Mouse (Mus musculus) midbrain, embryonic 10.5 days (tissue): ENCODE measurements around the gene Epb41l2. TPM values are rescaled to one million over a fixed set of nuclear protein-coding genes. Genes with fewer than 3 reads are reported as not detected.

Experiments
- DNase-seq: peaks from one replicate; pipeline ENCODE4 v3.0.0-alpha.2; 2017; ENCODE audit warnings: low spot score
- H3K27ac ChIP-seq: fragments of 300-500 bp; sonication (generic); replicated peaks from 2 replicates; pipeline ENCODE4 v1.5.1; 2016; ENCODE audit warnings: mild to moderate bottlenecking
- H3K27me3 ChIP-seq: fragments of 300-500 bp; sonication (generic); 2 replicates; pipeline ENCODE4 v1.6.1; 2016; ENCODE audit warnings: low read depth, mild to moderate bottlenecking; ENCODE audit not compliant: poor library complexity, severe bottlenecking
- H3K36me3 ChIP-seq: fragments of 300-500 bp; sonication (generic); 2 replicates; pipeline ENCODE4 v1.6.1; 2016; ENCODE audit warnings: mild to moderate bottlenecking, moderate library complexity
- H3K4me1 ChIP-seq: fragments of 300-500 bp; sonication (generic); 2 replicates; pipeline ENCODE4 v1.6.1; 2016
- H3K4me3 ChIP-seq: fragments of 300-500 bp; sonication (generic); 2 replicates; pipeline ENCODE4 v1.5.1; 2016; ENCODE audit warnings: mild to moderate bottlenecking, moderate library complexity
- H3K9me3 ChIP-seq: fragments of 300-500 bp; sonication (generic); replicated peaks from 2 replicates; pipeline ENCODE4 v1.6.1; 2016; ENCODE audit warnings: mild to moderate bottlenecking
- WGBS: fragments of 180-500 bp; shearing (Covaris S2); methylation state at CpG from one replicate; pipeline ENCODE4 v1.1.7; 2016; 5-methylcytosine and 5-hydroxymethylcytosine counted together
- polyA plus RNA-seq: library from polyadenylated mRNA; unstranded; fragments of >200 nt; fragmentation: Nextera tagmentation; extraction: Ambion mirVana; gene quantifications from 2 replicates; pipeline ENCODE4 v1.2.1, GENCODE M21; 2016

The Epb41l2 gene
- polyA plus RNA-seq, 1 experiment from 2014 or later, result 43.2 TPM

DNA sequence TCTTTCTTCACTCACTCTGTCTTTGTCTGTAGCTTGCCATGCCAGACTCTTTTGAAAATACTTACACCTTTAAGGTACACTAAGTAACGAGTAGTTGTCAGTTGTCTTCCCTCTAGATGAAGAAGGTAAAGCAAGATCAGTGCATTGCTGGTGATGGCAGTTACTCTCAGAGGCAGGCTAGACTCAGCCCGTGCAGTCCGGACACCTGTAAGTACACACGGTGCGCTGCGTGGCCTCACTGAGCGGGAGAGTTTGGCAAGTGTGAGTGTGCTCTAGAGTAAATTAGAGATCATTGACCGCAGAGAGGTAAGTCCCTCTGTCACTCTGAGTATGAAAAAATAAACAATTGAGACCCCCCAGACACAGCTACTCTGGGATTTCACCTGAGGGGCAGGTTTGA, 46.0 kb downstream of the Epb41l2 start:
- Histone ChIP-seq H3K9me3 (no peaks in the 10 kb centered on the region), H3K27ac (no peak overlapping the region), H3K36me3 (no peaks in the 10 kb centered on the region), H3K4me3 (no peak overlapping the region), H3K4me1 (no peaks in the 10 kb centered on the region), H3K27me3 (no peaks in the 10 kb centered on the region)
- WGBS, result 93% methylated on average over 8 of the region's 8 CpGs
- DNase-seq, result no peak

GRCm38 (mm10) chr10:25406695-25407094, 47.1 kb downstream of the Epb41l2 start:
- Histone ChIP-seq H3K4me3 (no peak overlapping the region), H3K4me1 (no peaks in the 10 kb centered on the region), H3K27me3 (no peaks in the 10 kb centered on the region), H3K36me3 (no peaks in the 10 kb centered on the region), H3K9me3 (no peaks in the 10 kb centered on the region), H3K27ac (no peak overlapping the region)
- 85% methylated on average over 5 of the region's 5 CpGs for WGBS
- no peak for DNase-seq

DNA sequence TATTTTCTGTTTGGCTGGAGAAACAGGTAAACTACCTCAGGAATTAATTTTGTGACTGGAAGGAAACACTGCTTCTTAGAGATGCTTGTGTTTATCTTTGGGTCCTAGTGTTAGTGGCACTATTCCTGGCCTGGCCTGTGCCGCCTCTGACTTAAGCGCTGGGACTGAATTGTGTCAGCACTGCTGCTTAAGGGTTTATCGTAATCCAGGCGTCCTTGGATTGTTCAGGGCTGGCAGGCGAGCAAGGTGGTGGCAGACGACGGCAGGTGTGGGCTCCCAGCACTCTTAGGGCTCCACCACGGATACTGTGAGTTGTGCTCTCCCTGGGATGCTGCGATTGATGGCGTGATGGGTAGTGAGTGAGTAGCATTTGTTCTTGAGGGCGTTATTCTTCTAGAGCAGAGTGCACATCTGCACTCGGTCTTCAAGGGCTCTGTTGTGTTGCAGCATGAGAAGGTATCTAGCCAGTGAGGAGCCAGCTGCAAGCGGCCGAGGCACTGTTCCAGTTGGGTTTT, 48.6 kb downstream of the Epb41l2 start:
- no peaks in the 10 kb centered on the region for H3K27me3 ChIP-seq
- DNase-seq, result no peak
- H3K36me3 ChIP-seq, result no peaks in the 10 kb centered on the region
- H3K4me1 ChIP-seq, result no peaks in the 10 kb centered on the region
- no peak overlapping the region for H3K27ac ChIP-seq
- H3K9me3 ChIP-seq, result no peaks in the 10 kb centered on the region
- 87% methylated on average over 14 of the region's 14 CpGs for WGBS
- H3K4me3 ChIP-seq, result no peak overlapping the region

DNA sequence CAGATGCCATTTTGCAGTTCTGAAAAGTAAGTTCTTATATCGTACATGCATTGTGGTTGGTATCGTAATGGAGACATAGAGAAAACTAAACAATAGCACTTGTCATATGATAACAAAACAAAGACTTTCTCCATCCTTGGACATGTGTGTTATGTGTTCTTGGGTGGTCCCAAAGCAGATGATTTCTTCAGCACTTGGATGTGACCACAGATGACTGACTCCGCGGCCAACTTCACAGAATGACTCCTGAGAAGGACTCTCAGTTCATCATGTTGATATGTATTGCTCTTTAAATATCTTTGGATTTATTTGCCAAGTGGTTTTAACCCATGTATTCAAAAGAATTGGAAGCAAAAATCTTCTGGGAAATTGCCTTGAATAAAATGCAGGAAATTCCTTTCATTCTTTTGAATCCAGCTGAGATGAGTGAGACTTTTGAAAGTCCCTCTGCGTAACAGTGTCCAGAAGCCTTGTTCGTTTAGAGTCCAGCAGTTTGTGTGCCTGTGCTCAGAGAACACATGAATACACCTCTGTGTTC, 52.3 kb downstream of the Epb41l2 start:
- H3K9me3 ChIP-seq, result no peaks in the 10 kb centered on the region
- no peaks in the 10 kb centered on the region for H3K36me3 ChIP-seq
- no peaks in the 10 kb centered on the region for H3K27me3 ChIP-seq
- H3K27ac ChIP-seq, result no peak overlapping the region
- WGBS, result 76% methylated on average over 6 of the region's 6 CpGs
- no peak for DNase-seq
- H3K4me1 ChIP-seq, result no peaks in the 10 kb centered on the region
- H3K4me3 ChIP-seq, result no peak overlapping the region

DNA sequence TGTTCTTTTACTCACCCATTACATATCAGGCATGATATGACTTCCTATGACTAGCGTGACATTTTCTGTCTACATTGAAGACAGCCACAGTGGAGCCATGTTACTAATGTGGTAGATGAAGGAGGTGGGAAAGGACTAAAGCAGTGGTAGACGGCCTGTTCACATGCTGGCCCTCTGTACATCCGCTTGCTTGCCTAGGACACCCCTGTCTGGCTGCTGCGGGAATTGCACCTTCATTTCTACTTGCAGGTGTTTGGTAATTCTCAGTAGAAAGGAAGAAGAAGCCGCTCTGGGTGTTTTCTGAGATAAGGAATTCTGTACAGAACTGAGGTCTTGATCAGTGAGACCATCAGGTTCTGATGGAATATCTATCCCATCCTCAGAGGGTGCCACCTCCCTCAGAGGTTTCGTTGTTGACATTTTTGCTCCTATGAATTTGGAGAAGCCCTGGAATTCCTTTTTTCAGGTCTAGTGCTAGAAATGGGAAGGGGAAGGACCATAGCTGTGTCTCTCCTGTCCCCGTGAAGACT, 55.7 kb downstream of the Epb41l2 start:
- DNase-seq, result no peak
- no peak overlapping the region for H3K4me3 ChIP-seq
- no peaks in the 10 kb centered on the region for H3K27me3 ChIP-seq
- WGBS, result 81% methylated on average over 7 of the region's 7 CpGs
- 0 out of 2 replicates have a peak, but pooled peaks cover 2% of the 10 kb centered on the region for H3K36me3 ChIP-seq
- H3K9me3 ChIP-seq, result no peaks in the 10 kb centered on the region
- H3K27ac ChIP-seq, result no peak overlapping the region
- no peaks in the 10 kb centered on the region for H3K4me1 ChIP-seq

DNA sequence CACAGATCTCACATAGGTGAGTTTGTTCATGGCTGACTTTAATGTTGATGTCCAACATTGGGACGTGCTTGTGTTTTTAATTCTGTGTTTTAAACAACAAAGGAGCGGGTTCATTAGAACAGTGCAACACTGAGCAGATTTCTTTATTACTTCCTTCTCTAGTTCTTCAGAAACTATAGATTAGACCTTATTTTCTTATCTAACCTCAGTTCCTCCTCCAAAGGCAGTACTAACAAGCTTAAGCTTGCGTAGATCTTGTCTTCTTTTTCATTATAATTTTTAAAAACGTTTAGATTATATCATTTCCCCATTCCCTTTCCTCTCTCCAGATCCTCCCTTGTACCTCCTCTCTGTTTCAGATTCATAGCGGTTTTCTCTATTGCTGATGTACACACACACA, 57.1 kb downstream of the Epb41l2 start:
- WGBS, result 83% methylated on average over 5 of the region's 5 CpGs
- Histone ChIP-seq H3K4me1 (no peaks in the 10 kb centered on the region), H3K4me3 (no peak overlapping the region), H3K27me3 (no peaks in the 10 kb centered on the region), H3K27ac (no peak overlapping the region), H3K9me3 (no peaks in the 10 kb centered on the region), H3K36me3 (0 out of 2 replicates have a peak, but pooled peaks cover 2% of the 10 kb centered on the region)
- no peak for DNase-seq

GRCm38 (mm10) chr10:25426058-25426457, 66.5 kb downstream of the Epb41l2 start:
- no peak for DNase-seq
- H3K9me3 ChIP-seq, result no peaks in the 10 kb centered on the region
- H3K27me3 ChIP-seq, result no peaks in the 10 kb centered on the region
- H3K27ac ChIP-seq, result no peak overlapping the region
- no peaks in the 10 kb centered on the region for H3K36me3 ChIP-seq
- peaks cover 16% of the 10 kb centered on the region for H3K4me1 ChIP-seq
- WGBS, result 41% methylated on average over 1 of the region's 1 CpGs
- H3K4me3 ChIP-seq, result no peak overlapping the region

DNA sequence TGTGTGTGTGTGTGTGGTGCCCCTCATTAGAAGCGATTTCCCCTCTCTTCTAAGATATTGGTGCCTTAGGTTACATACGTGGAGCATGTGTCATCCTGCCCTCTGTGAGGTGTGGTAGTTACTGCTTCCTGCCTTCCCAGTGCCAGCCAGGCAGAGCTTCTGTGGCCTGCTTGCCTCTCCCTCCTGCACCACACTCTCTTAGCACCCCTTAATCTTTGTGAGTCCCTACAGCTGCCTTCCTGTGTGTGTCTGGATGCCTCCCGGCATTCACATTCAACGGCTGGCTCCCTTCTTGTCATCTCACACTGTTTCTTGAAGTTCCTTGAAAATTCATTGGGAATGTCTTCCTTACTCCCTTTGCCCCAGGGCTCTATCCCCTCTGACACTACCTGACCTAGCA, 67.2 kb downstream of the Epb41l2 start:
- no peak for DNase-seq
- WGBS, result 68% methylated on average over 4 of the region's 4 CpGs
- no peaks in the 10 kb centered on the region for H3K27me3 ChIP-seq

DNA sequence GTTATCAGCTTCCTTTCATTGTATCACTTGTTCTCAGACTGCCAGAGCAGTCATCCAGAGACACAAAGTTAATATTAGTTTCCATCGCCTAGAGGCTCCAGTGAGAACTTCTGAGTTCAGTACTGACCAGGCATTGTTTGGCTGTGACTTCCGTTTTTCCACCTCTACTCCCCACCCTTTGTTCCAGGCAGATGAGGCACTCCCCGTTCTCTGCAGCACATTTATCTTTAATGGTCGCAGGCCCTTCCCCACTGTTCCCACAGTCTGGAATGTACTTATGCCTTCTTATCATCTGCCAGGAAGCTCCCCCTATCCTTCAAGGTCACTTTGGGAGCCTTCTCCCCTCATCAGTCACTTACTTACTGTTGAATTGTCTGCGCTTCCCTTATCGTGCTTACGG, 67.9 kb downstream of the Epb41l2 start:
- 76% methylated on average over 7 of the region's 7 CpGs for WGBS
- peaks cover 23% of the 10 kb centered on the region for H3K4me1 ChIP-seq

More for the DNA sequence above, 67.2 kb downstream of the Epb41l2 start:
- Histone ChIP-seq H3K27ac (0 out of 2 replicates have a peak overlapping the region, but pooled peaks have one; percentile 38), H3K9me3 (no peaks in the 10 kb centered on the region), H3K4me1 (peaks cover 19% of the 10 kb centered on the region), H3K4me3 (no peak overlapping the region), H3K36me3 (no peaks in the 10 kb centered on the region)

GRCm38 (mm10) chr10:25428658-25429057, 69.1 kb downstream of the Epb41l2 start:
- H3K4me3 ChIP-seq, result no peak overlapping the region
- DNase-seq, result no peak
- H3K9me3 ChIP-seq, result no peaks in the 10 kb centered on the region
- H3K27ac ChIP-seq, result no peak overlapping the region
- no peaks in the 10 kb centered on the region for H3K36me3 ChIP-seq
- WGBS, result 90% methylated on average over 5 of the region's 5 CpGs
- H3K27me3 ChIP-seq, result no peaks in the 10 kb centered on the region
- H3K4me1 ChIP-seq, result peaks cover 35% of the 10 kb centered on the region

More for the DNA sequence above, 67.9 kb downstream of the Epb41l2 start:
- no peak for DNase-seq
- no peak overlapping the region for H3K27ac ChIP-seq
- H3K4me3 ChIP-seq, result no peak overlapping the region
- H3K27me3 ChIP-seq, result no peaks in the 10 kb centered on the region
- H3K36me3 ChIP-seq, result no peaks in the 10 kb centered on the region
- no peaks in the 10 kb centered on the region for H3K9me3 ChIP-seq

DNA sequence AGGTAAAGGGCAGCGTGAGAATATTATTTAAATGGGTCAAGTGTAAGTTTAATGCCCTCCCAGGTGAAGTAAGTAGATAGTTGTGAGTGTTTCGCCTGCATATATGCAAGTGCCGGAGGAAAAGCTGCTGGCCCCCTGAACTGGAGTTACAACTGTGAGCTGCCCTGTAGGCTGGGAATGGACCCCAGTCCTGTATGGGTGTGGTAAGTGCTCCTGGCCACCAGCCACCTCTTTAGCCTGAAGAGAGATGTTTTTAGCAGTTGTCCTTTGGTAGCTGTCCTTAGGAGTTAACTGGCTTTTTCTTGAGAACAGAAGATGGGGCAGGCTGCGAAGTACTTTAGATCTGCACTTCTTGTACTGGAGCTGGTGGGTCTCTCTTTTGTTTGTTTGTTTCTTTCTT, 69.7 kb downstream of the Epb41l2 start:
- 90% methylated on average over 4 of the region's 4 CpGs for WGBS

GRCm38 (mm10) chr10:25430862-25431261, 71.3 kb downstream of the Epb41l2 start:
- DNase-seq, result no peak
- H3K27ac ChIP-seq, result no peak overlapping the region
- 59% methylated on average over 6 of the region's 6 CpGs for WGBS
- peaks cover 47% of the 10 kb centered on the region for H3K4me1 ChIP-seq
- H3K4me3 ChIP-seq, result no peak overlapping the region
- H3K36me3 ChIP-seq, result no peaks in the 10 kb centered on the region
- H3K27me3 ChIP-seq, result no peaks in the 10 kb centered on the region
- H3K9me3 ChIP-seq, result no peaks in the 10 kb centered on the region

More for the DNA sequence above, 69.7 kb downstream of the Epb41l2 start:
- H3K27ac ChIP-seq, result no peak overlapping the region
- H3K27me3 ChIP-seq, result no peaks in the 10 kb centered on the region
- peaks cover 39% of the 10 kb centered on the region for H3K4me1 ChIP-seq
- H3K9me3 ChIP-seq, result no peaks in the 10 kb centered on the region
- H3K36me3 ChIP-seq, result no peaks in the 10 kb centered on the region
- no peak overlapping the region for H3K4me3 ChIP-seq
- no peak for DNase-seq

- H3K36me3 ChIP-seq, result no peaks in the 10 kb centered on the region
- 67% methylated on average over 10 of the region's 10 CpGs for WGBS
- peaks cover 41% of the 10 kb centered on the region for H3K4me1 ChIP-seq
- H3K27me3 ChIP-seq, result no peaks in the 10 kb centered on the region
- H3K4me3 ChIP-seq, result no peak overlapping the region
- no peak for DNase-seq
- H3K9me3 ChIP-seq, result no peaks in the 10 kb centered on the region
- H3K27ac ChIP-seq, result peak overlapping the region; percentile 68; the same call in 1 of the 2 replicates
Observed at GRCm38 (mm10) chr10:25432351-25432750, 72.8 kb downstream of the Epb41l2 start.
